Mouse (Mus musculus) B cell, adult 2 months (primary cell): ENCODE results near the gene Wdfy3.
"Not testable (repeated sequence)": the region's sequence is repeated elsewhere in the genome, so short reads cannot be mapped to it uniquely, and the experiment has no call there.

Experiments
- DNase-seq, 2 experiments: peaks; one replicate each; pipeline ENCODE4 v3.0.0; 2022

Gene Wdfy3

DNA sequence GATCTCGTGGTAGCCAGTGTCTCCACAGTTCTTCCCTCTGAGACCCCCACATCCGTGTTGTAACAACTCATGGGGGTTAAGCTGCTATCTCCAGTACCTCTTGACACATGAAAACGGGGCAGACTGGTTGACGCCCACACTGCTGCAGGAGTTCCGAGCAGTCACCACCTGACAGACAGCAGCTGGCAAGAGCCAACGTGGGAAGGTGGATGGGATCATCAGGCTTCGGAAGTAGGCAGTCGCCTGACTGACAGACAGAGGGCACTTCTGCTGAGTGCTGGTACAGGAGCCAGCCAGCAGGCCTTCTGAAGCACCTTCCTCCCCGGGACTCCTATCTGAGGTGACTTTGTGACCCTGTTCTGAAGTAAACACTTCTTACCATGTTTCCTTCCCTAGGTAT, 191.3 kb downstream of the Wdfy3 start:
- DNase-seq, result no peak

DNA sequence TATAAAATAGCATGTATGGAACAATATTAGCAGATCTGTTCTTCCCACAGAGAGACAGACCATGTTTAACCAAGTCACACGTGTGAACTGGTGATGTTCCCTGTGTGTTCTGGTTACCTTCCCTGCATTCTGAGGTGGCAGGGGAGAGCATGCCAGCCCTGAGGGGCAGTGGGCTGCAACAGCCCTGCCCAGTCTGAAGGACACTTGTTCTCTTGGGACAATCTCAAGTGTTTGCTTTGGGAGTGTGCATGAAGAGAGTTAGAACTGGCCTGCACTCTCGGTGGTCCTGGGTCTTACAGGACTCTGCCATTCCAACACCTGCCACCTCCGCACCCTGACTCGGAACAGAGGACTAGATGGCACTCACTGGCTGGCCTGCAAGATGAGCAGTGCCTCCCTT, 193.5 kb downstream of the Wdfy3 start:
- DNase-seq, result no peak

DNA sequence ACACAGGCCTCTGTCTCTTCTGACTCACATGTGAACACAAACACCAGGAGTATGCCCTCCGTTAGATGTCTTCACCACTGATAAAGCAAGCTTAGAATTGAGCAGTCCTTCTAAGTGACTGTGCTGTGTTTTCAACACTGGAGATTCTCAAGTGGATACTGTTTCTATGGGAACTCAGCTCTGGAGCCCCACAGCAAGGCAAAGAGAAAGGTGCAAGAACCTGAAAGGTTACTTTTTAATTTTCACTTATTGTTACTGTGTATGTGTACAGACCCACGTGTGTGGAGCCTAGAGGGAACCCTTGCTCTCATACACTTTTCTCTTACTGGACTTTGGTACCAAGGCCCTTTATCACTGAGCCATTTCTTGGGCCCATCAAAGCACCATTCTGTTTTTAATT, 203.0 kb downstream of the Wdfy3 start:
- no peak for DNase-seq

DNA sequence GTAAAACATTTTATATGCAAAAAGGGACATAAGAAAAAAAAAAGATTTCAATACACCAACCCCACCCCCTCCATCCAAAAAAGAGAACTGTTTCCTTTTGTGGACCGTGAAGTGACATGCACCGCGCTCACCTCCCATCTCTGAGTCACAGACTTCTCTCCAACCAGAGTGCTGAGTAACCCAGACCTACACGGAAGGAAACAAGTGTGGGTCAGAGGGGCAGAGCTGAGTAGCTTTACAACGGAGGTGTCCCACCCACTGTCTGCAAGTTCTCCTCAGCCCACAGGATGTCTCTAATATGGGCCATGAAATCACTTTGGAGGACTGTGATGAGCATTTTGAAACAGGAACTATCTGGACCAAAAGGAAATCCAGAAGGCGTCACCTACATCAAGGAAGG, 205.8 kb downstream of the Wdfy3 start:
- DNase-seq, result no peak

DNA sequence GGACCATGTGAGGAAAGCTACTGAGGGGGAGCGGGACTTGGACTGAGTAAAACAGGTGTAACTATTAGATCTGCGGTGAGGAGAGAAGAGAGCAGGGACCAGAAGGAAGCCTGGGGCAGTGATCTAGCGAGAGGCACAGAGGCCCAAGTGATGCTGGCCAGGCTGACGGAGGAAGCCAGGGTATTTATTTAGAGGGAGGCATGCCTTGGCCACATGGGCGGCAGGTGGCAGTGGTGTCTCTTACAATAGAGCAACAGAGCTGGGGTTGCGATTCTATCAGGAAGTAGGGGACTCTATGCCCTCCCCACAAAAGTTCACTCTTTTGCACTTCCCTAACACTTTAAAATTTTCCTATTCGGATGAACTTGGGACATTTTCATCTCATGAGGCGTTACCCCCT, 207.1 kb downstream of the Wdfy3 start:
- no peak for DNase-seq

DNA sequence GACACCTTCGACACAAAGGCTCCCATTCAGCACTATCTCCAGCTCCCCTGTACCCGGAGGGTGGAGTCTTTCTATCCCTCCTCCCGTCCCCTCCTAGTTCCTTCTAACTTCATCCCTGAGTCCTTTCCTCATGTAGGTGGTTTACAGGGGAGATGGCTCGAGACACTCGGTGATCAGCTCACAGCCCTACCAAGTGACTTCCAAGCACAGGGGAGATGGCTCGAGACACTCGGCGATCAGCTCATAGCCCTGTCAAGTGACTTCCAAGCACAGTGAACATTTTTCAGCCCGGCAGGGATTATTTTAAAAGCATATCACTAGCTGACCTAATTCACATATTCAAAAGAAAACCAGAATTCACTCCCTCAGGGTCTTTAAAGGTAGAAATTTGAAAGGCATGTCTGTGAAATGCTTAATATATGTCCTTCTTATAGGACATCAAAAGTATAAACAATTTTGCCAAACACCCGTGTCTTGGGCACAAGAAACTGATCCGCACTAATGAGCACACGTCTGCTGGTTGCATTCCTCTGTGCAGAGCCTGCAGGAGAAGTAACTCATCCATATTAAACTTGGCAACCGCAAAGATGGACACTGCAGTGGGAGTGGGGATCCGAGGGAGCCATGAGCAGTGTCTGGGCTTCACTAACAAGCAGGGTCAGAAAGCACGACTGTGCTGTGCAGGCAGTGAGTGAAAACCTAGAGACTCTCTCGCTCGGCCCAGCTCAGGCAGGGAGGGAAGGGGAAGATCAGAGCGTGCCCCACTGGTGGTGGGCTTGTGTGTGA, 207.7 kb downstream of the Wdfy3 start:
- DNase-seq, result no peak

DNA sequence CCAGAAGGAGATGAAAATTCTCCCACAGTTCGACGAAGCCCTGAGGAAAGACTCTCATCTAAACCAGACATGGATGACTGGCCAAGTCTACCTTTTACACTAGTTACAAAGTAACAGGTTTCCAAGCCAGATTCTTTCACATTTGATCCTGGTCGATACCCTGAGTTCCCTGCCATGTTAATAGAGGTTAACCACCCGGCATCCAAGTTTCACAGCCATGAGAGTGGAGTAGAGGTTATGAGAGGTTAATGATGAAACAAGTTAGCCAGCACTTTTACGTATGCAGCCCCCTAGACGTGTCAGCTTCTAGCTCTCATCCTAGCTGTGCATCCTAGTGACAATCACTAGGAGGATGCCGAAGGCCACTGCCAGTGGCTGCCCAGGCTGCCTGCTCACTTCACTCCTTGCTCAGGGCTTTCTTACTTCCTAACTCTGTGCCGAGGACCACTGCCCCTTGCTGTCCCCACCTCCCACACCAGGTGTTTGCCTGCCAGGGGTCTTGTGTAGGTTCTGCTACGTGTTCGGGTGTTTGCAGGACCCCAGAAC, 210.8 kb downstream of the Wdfy3 start:
- DNase-seq, result no peak

DNA sequence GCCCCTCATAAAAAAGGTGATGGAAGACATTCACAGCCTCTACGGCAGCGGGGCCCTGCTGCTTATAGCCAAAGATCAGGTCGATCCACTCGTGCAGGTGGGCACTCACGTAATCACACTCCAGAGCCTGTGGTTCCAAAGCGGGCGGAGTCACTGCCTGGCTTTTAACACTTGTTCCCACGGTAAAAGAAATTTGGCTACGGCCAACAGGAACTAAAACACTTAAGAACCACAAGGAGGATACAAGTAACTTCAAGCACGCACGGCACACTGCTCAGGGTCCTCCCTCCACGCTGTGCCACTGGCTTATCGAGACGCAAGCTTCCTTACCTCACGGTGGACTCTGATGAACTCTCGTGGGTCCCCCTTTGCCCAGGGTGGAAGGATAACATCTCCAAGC, 214.2 kb downstream of the Wdfy3 start:
- no peak for DNase-seq

DNA sequence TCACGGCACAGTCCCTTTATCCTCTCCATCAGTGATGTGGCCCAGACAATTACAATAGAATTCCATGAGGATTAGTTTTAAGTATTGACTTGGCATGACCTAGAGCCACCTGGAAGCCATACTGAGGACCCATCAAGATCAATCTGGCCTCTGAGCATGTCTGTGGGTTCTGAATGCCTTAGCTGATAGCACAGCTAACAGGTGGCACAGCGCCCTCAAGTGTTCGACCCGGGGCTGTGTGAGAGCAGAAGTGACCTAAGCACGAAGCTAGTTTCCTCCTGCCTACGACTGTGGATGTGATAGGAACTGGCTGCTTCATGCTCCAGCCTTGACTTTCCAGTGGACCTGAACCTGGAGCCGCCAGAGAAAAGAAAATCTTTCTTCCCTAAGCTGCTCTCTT, 215.1 kb downstream of the Wdfy3 start:
- no peak for DNase-seq

DNA sequence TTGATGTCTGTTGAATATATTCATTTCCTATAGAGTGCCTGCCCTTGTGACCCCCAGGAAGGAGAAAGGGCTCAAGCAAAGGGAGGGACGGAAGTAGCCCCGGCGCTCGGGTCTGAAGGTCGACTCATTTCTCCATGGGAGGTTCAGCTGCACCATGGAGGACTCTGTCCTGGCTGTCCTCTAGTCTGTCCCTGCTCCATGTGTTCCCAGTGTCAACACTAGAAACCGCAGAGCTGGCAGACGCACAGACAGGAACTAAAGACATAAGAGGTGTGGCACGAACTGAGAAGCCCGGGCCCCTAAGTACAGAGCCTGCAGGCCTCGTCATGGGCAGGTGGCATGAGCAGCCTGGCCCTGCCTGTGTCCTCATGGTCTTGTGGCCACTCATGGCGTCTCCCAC, 215.6 kb downstream of the Wdfy3 start:
- no peak for DNase-seq

DNA sequence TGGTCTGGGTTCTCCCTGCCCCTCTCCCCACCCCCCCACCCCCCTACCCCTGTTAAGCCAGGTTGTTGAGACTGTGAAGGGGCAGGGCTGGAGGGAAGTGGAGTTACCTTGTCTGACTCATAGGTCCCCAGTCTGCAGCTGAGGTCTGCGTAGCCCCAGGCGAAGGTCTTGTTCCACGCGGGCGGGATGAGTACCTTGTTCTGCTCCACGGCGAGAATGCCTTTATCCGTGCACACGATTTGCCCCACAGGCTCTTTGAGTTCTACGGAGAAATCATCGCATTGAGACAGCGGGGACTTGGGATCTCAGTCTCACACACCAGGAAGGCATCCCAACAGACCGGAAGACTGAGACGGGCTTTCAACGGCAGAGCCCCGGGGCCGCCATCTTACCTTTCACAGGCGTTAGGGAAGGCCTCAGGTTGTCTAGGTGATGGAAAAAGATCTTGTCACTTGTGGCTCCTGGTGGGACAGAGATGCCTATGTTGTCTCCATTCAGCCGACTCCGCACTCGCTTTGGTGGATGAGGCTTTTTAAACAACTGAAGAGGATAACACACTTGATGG, 217.5 kb downstream of the Wdfy3 start:
- no peak for DNase-seq

DNA sequence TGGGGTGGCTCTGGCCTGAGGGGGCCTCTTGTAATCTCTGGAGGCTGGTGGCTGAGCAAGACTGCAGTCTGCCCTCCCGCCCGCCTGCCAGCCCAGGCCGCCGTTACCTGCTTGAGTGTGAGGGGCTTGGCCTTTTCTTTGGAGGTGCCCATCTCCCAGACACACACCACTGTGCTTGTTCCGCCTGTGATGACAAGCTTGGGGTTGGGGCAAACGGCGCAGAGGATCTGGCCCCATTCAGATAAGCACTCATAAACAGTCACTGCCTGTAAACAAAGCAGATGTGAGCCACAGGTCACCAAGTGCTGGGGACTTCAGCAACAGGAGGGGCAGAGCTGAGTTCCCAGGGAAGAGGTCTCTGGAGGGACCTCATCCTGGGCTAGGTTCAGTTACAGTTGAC, 218.6 kb downstream of the Wdfy3 start:
- no peak for DNase-seq

DNA sequence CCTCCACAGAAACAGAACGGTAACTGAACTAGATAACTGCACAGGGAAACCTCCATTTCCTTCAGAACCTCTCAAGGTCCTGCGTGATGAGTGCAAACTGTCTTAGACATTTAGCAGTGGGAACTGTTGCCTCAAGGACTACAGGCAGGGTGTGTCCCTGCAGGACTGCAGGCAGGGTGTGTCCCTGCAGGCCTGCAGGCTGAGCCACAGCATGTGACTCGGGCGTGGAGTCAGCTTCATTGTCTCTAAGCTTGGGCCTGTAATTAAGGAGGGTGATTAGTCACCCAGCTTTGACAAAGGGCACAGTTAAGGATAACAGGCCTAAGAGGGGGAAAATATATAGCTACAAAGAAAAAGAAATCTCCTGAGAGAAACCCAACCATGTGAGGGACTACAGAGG, 222.0 kb downstream of the Wdfy3 start:
- no peak for DNase-seq

DNA sequence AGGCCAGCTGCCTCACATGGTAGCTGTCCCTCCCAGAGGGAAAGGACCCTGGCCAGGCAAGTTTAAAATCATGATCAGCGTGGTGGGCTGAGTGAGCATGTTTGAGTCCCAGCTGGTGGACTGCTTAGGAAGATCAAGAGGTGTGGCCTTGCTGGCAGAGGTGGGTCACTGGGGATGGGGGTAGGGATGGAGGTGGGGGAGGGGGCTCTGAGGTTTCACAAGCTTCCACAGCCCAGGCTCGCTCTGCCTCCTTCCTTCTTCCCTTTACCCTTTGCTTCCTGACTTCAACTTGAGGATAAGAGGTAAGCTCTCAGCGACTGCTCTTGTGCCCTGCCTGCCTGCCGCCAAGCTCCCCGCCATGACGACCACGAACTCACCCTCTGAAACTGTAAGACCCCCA, 222.4 kb downstream of the Wdfy3 start:
- no peak for DNase-seq

DNA sequence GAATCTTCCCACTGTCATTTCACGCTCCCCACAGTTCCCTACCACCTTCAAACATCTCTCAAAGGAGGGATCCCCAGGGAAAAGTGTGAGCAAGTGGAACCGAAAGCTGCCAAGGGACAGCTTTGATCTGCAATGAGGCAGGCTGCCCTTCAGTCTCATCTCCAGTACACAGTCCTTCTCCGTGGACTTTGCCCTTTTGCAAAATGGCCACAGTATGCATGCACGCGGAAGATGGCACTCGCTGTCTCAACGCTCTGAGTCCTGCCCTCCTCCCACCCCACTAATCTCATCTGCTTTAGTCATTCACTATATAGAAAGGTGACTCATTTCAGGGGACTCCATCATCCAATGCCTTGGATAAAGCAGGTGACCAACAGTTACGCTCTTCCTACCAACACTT, 223.8 kb downstream of the Wdfy3 start:
- no peak for DNase-seq

DNA sequence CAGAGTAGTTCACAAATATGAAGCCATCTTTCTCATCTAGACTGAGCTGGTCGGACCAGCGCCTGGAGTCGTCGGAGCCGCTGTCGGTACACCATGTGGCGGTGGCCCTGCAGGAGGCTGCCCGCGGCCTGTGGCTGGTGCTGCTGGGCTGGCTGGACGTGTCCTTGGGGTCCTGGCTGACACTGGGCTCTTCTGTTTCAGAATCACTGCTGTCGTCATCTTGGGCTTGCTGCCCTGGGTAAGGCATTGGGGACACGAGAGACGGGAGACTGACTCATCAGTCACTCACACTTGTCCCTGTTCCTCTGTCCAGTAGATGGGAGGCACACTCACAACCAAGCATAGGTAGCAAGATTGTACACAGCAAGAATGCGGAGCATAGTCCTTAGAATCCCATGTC, 224.7 kb downstream of the Wdfy3 start:
- DNase-seq, result no peak

DNA sequence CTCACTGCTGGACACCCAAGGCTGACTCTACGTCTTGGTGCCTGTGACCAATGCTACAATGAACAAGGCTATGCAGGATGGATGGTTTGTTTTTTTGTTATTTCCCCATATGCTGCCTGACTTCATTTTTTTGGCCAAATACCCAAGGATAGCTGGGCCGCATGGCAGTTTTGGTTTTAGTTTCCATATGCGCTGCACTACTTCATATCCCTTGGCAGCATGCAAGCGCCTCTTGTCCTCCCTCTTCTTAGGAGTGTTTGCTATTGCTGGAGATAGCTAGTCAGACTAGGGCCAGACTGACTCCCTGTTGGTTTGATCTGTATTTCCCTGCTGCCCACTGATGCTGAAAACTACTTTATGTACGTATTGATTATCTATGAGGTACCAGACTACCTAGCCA, 229.2 kb downstream of the Wdfy3 start:
- no peak for DNase-seq

DNA sequence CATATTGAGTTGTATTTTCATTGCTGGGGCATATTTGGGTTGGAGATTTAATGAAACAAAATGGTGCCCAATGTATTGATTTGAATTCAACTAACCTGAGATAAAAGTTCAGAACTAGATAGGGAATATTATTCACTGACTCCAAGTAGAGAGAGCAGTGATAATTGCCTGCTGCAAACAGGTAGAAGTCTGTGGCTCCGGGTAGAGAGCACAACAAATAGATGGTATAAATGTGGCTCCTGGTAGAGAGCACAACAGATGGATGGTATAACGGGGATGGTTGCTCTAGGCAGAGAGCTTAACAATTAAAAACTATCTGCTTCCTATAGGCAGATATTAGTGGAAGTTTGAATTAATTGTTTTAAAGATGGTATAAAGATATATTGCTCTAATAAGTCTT, 232.1 kb downstream of the Wdfy3 start:
- DNase-seq, result not testable (repeated sequence)

DNA sequence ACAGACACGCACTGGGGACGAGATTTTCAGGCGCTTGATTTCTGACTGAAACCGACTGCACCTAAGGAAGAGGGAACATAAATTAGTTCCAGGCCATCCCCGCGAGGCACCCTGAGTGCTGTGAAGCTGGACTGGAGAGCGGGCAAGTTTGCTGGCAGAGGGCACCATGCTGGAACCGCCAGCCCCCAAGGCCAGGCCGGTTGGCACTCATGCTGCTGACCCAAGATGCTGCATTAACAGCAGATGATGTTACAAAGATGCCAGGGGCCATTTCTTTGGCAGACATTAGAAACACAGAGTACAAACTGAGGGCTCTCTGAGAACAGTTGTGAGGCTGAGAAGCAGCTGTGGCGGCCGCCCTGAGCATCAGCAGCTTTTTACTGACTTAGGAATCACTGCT, 233.5 kb downstream of the Wdfy3 start:
- DNase-seq, result no peak

DNA sequence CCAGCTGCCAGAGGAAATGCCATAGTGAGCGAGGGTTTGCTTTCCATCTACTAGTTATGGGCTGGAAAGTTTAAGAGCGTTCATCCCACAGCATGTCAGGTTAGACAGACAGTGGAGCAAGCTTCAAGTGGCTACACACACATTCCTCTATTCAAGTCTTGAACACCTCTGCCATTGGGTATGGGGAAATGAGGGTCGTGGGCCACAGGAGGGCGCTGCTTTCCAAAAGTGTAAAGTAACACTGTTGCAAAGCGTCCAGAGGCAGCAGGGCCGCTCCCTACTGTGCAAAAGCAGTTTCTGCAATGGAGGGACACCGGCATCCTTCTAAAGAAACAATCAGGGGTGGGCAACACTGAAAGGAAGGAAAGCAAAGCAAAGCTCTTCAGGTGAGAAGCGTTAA, 235.8 kb downstream of the Wdfy3 start:
- DNase-seq, result peak in 1 of 2 experiments; percentile 8

DNA sequence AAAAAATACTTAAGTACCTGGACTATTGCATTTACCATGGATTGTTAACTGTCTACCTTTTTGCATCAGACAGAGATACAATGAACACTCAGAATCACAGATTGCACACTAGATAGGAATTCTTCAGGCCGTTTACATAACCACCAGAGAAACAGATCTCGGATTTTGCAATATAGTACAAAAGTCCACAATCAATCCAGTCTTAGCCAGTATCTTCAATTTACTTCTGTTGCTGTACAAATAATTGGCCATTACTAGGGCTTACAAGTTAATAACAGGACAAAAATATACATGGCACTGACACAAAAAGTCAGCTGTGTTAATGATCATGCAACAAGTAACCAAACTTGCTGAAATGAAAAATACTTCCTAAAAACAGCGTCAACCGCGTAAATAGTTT, 236.7 kb downstream of the Wdfy3 start:
- no peak for DNase-seq

DNA sequence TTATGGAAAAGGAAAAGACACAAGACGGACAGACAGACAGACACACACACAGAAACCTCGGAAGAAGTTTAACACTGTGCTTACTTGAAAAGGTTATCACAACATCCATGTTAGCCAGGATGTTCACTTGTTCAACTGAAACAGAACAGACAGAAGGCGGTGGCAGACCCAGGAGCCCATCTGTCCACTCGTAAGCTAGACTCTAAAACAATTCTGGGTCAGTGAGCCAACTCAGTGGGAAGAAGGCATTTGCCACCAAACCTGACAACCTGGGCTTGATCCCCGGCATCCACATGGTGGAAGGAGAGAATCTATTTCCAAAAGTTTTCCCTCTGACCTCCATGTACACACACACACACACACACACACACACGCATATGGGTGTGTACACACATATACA, 237.7 kb downstream of the Wdfy3 start:
- DNase-seq, result no peak

DNA sequence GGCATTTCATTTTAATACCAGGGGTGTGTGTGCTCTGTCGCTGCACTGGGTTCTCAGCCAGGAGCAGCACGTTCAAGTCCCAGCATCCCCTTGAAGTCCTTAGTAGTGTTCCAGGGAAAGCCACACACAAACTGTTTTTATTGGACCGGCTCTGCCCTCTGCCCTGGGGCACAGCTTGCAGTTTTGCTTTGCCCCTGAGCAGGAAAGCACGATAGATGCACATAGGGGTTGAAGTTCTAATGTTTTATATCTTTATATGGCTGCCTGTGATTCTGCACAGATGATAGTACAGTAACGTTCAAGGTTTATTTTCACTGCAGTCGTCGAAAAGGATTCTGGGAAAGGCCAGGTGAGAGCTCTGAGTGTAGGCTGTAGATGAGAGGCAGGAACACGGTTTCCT, 239.5 kb downstream of the Wdfy3 start:
- DNase-seq, result no peak

DNA sequence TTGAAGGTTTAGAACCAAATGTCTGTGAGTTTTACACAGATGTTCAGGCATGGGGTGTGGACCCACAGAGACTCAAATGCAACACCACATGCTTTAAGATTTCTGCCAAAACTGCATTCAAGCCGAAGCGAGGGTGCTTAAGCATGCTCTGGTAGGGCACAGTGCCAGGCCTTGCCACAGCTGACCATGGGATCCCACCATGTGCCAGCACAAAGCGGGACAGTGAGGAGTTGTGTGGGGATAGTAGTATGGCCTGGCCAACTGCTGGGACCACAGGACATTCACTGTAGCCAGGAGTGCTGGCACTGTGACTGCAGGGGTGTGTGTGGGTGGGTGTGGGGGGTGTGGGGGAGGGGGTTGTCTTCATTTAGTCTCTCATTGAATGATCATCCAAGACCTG, 240.8 kb downstream of the Wdfy3 start:
- no peak for DNase-seq

DNA sequence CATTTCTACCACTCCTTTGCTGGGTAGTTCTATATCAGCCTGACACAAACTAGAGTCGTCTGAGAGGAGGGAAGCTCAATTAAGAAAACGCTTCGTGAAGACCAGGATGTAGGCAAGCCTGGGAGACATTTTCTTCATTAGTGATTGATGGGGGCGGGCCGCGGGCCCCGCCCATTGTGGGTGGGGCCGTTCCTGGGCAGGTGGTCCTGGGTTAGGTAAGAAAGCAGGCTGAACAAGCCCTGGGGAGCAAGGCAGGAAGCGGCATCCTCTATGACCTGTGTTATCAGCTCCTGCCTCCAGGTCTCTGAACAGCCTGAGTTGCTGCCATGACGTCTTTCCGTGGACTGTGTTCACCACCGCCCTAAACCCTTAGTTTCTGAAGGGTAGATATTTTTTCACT, 242.2 kb downstream of the Wdfy3 start:
- DNase-seq, result no peak
